Mouse (Mus musculus) retina, postnatal 7 days (tissue): ENCODE measurements around the gene Plekhm3.

Experiments used
- DNase-seq: peaks from one replicate; pipeline ENCODE4 v3.0.0-alpha.2; 2012; ENCODE audit warnings: low read depth, low spot score

Plekhm3 gene

GRCm38 (mm10) chr1:64827434-64827833, 129.2 kb downstream of the Plekhm3 start:
- no peak for DNase-seq

GRCm38 (mm10) chr1:64826348-64827103, 130.1 kb downstream of the Plekhm3 start:
- no peak for DNase-seq

DNA sequence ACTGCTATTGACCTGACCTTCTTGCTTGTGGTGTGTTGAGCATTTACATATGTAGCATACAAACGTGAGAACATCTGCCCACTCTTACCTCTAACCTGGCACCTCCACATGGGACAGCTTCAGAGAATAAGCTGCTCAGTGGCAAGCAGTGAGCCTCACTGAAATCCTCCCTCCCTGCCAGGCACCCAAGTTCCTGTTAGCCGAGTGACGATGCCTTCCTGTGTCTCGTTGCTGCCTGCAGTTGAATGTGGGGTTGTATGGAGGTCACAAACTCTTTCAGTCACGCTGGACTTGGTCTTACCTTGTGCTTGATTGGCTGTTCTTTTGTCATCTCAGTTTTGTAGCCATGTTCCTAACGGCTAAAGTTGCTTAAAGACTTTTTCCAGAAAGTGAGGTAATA, 133.1 kb downstream of the Plekhm3 start:
- no peak for DNase-seq

GRCm38 (mm10) chr1:64817709-64818108, 138.9 kb downstream of the Plekhm3 start:
- DNase-seq: no peak

DNA sequence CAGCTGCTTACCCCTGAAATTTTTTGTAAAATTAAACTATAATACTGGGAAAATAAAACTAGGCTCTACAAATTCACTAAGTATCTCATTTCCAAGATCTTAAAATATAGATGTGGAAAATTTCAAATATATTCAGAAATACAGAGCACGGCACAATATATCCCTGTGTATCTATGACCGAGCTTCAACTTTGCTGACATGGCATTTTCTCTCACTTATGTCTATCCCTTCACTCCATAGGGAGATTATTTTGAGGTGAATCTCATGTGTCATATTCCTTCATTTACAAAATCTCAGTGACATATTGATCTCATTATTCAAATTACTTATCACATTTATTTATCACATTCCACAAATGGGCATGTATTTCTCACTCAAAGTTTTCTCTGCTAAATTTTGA, 143.4 kb downstream of the Plekhm3 start:
- DNase-seq: no peak

DNA sequence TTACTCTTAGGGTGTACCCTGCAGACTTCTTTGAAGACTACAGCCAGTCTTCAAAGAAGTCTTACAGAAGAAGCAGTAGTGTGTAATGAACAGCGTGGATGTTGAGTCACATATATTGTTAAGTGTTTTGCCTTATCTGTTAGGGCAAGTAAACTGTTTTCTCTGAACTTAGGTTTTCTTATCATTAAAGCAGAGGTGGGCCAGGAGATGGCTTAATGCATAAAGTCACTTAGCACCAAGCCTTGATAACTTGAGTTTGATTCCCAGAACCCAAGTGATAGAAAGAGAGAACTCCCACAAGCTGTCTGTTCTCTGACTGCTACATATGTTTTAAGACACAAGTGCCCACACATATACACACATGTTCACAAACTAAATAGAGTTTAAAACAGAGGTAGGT, 144.7 kb downstream of the Plekhm3 start:
- no peak for DNase-seq

GRCm38 (mm10) chr1:64809085-64809484, 147.5 kb downstream of the Plekhm3 start:
- no peak for DNase-seq

DNA sequence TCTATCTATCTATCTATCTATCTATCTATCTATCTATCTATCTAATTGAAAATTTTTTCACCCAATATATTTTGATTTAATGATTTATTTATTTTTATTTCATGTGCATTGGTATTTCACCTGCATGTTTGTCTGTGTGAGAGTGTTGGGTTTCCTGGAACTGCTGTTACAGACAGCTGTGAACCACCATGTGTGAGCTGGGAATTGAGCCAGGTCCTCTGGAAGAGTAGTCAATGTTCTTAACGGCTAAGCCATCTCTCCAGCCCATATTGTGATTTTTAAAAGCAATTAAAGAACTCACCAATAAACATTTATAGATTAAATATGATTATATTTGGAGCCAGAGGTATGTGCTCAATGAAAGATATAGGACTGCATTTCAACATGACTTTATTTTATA, 148.9 kb downstream of the Plekhm3 start:
- DNase-seq: no peak

DNA sequence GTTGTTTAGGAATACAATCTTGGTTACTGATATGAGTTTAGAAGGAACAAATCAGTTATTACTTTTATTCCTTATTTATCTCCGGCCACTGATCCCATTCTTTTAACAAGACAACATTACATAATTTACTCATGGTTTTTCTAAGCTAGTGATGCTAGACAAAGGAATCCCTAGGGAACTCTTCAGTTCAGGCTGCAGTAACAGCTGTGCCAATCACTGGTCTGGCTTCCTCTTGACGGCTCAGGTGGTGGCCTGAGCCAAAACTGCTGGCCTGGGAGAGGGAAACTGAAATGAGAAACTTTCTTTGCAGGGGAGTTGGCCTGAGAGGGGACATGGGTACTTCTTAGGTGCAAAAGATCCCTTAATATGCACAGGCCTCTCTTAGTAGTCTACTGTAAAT, 151.4 kb downstream of the Plekhm3 start:
- DNase-seq: no peak

DNA sequence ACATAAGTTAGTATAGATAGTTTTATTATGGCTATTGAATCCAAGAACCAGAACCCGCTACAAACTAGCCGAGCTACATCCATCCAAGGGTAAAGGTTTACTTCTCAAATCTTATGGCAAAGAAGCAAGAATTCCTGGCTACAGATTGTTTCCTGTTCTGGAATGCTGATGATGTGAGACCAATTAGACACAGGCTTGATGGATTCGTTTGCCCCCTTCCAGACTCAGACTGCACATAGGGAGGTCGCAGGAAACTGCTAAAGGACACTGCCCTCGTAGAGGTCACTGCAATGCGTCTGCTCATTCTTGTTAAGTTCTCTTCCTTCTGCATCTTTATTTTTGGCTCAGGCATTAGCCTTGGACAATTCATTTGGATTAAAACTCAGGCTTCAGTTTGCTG, 154.0 kb downstream of the Plekhm3 start:
- DNase-seq: no peak

DNA sequence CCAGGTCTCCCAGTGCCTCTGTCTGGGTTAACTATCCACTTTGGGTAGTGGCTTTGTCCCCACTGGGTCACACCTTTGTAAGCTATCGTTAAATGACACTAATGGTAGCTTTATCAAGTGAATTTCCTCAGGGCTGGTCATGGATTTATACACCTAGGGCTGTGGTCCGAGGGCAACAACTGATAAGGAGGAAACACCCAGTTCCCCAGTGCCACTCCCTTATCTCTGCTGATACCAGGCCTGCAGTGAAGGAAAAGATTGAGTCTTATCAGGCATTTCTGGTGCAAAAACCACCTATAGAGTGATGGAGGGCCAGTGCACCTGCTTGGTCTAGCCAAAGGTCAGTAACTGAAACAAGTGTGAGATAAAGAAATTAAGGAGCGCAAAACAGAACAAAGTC, 159.0 kb downstream of the Plekhm3 start:
- DNase-seq: no peak

GRCm38 (mm10) chr1:64796867-64797582, 159.6 kb downstream of the Plekhm3 start:
- no peak for DNase-seq

DNA sequence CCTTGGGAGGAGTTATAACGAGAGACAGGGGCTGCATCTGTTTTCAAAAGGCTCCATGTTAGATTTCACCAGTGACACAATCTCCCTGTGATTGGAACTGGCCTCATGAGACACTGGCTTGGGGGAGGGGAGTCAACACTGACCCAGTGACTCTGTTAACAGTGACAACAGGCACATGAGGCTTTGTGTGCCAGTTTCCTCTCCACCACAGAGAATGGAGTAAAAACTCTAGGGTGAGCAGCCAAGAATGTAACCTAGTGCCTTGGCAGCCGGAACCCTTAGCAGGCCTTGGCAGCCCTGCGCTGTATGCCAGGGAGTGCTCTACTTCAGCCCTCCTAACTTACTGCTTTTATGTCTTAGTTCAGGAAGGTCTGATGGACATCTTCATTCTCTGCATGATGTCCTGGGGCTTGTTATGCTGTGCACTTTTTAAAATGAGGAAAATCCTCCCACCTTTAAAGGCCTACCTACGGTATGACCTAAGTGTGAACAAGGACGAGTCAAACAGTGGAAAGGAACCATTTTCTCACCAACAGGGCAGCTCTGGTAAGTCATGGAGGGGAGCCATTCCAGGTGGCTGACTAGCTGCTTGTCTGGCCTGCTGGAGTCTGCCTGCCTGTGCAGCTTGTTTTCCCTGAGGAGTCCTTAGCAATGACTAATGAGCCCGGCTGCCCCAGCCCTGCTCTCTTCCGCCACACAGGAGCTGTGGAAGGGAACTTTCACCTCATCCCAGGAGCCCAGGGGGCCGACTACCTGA, 161.2 kb downstream of the Plekhm3 start:
- no peak for DNase-seq

- no peak for DNase-seq
Measured at GRCm38 (mm10) chr1:64794096-64794495, 162.5 kb downstream of the Plekhm3 start.

- no peak for DNase-seq
Measured at GRCm38 (mm10) chr1:64793234-64793530, 163.4 kb downstream of the Plekhm3 start.

DNA sequence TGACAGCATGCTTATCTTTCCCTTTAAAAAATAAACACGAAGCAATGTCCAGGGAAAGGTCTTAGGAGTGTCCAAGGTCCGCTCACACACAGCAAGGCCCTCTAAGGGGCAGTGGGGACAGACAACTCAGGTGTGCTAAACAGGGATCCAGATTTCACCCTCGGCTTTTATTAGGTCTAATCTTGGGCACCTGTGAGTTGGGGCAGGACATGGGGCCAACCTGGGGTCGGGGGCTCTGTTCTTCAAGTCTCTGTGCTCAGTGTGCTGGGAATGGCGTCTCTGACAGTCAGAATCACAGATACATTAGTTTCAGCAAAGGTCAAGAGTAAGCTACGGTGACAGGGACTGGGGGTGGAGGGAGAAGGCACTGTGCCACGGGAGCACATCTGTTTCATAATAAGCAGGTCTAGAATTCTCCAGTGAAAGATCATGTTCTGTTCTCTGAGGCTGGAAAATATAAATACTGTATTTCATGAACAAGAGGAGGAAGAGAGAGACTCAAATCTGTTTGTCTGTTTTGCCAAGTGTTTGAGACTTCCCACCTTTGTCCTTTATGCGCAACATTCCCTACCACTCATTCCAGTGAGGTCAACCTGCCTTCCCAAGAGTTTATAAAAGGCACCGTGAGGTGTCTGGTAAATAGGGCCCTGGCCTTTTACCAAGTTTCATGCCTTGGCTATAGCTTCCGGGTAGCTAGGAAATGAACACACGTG, 163.9 kb downstream of the Plekhm3 start:
- no peak for DNase-seq

DNA sequence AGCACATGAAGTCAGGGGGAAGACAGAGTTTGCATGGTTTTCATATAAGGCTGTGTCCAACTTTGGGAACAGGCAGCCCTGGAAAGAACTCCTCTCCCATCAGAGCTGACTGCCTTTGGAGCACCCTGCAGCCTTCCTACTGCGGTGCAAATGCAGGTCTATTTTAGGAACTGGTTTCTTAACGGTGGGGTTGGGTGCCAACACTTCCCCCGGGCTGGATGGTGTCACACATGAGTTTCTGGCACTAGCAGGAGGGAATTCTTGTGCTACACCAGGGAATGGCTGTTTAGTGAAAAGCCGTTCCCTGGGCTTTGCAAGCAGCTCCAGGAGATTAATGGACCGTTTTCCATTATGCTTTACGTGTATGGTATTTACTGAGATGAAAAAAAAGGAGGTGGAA, 164.8 kb downstream of the Plekhm3 start:
- DNase-seq: no peak

GRCm38 (mm10) chr1:64790806-64791790, 165.5 kb downstream of the Plekhm3 start:
- DNase-seq: no peak

- DNase-seq: no peak
Measured at GRCm38 (mm10) chr1:64787701-64788515, 168.7 kb downstream of the Plekhm3 start.

- no peak for DNase-seq
Measured at GRCm38 (mm10) chr1:64779863-64780262, 176.8 kb downstream of the Plekhm3 start.
